Mouse (Mus musculus) pancreas, adult 10 weeks (tissue): ENCODE measurements around the gene Fam83d. TPM values are rescaled to one million over a fixed set of nuclear protein-coding genes. Genes with fewer than 3 reads are reported as not detected.

Experiments used
- polyA plus RNA-seq: library from polyadenylated mRNA; stranded (reverse); fragments of 350-450 nt; fragmentation: Illumina TruSeq; extraction: RNeasy Lipid Tissue Mini Kit (QIAGEN cat#74804); gene quantifications from one replicate; pipeline ENCODE4 v1.2.3, GENCODE M21; 2015; ENCODE audit warnings: low read depth, low replicate concordance; ENCODE audit not compliant: insufficient read depth

The Fam83d gene
- not detected for polyA plus RNA-seq

GRCm38 (mm10) chr2:158767742-158768339 lies at the start of gene Fam83d:
Gene Fam83d (plus strand): TSS chr2:158768093.

GRCm38 (mm10) chr2:158794494-158795004 lies 26.7 kb downstream of the Fam83d start, which contains the start of gene Dhx35:
Gene Dhx35 (plus strand): TSS chr2:158794807.

Other genes starting within 250 kb of the Fam83d start
- not detected for gene Slc32a1, start 157.3 kb upstream of the Fam83d start, polyA plus RNA-seq
- 3.2 TPM for gene Actr5, start 143.2 kb upstream of the Fam83d start, polyA plus RNA-seq
- 2.5 TPM for gene Ppp1r16b, start 102.7 kb upstream of the Fam83d start, polyA plus RNA-seq
- 2.4 TPM for gene Dhx35, start 26.7 kb downstream of the Fam83d start, polyA plus RNA-seq